Mouse (Mus musculus) layer of hippocampus, adult 2 months (tissue): ENCODE measurements around the gene Btbd17. TPM values are rescaled to one million over a fixed set of nuclear protein-coding genes. Genes with fewer than 3 reads are reported as not detected.

Experiments used
- DNase-seq, 2 experiments: peaks; one replicate each; pipeline ENCODE4 v3.0.0; 2022; ENCODE audit warnings: low spot score in 2 of 2
- H3K27ac ChIP-seq: fragments of 200-600 bp; 2 replicates; pipeline ENCODE4 v1.8.1; 2022
- H3K4me3 ChIP-seq: fragments of 200-600 bp; 2 replicates; pipeline ENCODE4 v1.8.1; 2022; ENCODE audit warnings: mild to moderate bottlenecking
- CTCF ChIP-seq: fragments of 200-600 bp; conservative IDR thresholded peaks from 2 replicates; pipeline ENCODE4 v1.8.1; 2022; ENCODE audit warnings: antibody characterized with exemption, mild to moderate bottlenecking, moderate library complexity
- total RNA-seq, 2 experiments: library from RNA; stranded (reverse); gene quantifications; 2 replicates each; pipeline ENCODE4 v1.2.3; 2021

The Btbd17 gene
- total RNA-seq, 2 experiments from 2014 or later: 21.7 to 22.9 TPM

DNA sequence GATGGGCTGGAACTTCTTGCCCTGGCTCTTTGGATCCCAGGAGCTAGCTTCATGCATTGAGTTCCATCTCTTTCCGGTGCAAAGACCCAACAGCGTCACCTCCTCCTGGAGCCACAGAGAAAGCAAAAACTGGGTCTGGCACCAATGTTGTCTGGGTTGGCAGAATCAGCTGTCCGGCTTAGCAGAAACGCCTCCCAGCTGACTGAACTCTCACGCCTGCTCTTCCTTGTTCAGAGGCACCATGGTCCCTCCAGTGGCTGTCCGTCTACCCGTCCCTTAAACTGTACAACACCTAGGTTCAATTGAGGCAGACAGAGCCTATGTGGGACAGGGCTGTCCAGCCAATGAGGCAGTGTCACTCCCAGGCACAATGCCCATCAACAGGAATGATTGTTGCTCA, 1.4 kb upstream of the Btbd17 start:
- no peak for DNase-seq
- Histone ChIP-seq H3K27ac (no peak overlapping the region; the same call in 1 of the 2 replicates), H3K4me3 (no peak overlapping the region)
- no peak for TF ChIP-seq CTCF

DNA sequence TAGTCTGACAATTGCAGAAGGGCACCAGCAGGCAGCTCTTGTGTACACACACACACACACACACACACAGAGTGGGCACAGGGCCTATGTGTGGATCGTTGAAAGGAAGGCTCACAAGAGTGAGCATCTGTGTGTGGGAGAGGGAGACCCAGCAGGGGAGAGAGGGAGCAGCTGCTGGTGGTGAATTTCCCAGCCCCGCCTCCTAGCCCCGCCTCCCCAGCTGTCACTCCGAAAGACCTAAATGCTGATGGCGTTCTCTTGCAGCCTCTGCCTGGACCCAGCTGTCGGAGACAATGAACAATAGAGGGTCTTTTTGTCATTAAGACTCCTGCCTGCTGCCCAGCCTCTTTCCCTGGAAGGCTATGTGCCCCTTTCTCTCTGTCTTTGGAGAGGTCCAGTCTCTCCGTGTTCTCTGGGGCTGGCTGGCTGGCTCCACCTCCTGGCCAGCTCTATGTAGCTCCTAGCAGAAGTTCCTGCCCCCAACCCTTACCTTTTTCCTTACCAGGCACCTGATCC, 456 bp downstream of the Btbd17 start:
- DNase-seq: peak; percentile 96
- H3K4me3 ChIP-seq: peak overlapping the region; percentile 54
- H3K27ac ChIP-seq: peak overlapping the region; percentile 93
- peak; percentile 66 for TF ChIP-seq CTCF

- H3K4me3 ChIP-seq: peak overlapping the region; percentile 54
- H3K27ac ChIP-seq: peak overlapping the region; percentile 93
- DNase-seq: no peak
- no peak for TF ChIP-seq CTCF
These were observed 1.1 kb downstream of the Btbd17 start for GRCm38 (mm10) chr11:114794691-114795090.

DNA sequence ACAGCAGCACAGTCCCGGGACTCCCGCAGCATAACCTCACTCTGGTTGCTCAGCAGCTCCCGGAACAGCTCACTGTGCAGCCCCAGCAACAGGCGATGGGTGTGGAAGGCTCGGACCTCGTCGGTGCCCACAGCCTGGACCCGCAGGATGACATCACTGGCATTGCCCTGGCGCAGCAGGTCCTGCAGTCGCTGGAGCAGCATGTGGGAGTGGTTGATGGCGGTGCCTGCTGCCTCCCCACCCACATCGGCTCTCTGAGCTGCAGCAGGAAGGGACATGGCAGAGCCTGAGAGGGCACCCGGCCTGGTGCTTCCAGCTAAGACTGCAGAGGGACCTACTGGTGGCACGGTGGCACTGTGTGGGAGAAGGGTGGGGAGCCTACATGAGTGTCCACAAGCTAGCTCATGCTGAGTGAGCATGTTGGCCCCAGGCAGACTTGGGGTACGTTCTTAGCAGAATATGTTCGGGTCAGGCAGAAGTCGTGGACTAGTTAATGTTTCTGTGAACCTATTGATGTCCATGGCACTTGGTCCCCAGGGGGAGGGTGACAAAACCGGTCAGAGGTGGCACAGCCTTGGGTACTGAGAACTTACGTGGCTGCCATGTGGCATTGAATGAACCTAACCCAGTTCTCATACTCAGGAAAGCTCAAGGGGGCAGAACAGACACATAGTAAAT, 1.7 kb downstream of the Btbd17 start:
- no peak for TF ChIP-seq CTCF
- H3K27ac ChIP-seq: peak overlapping the region; percentile 88
- H3K4me3 ChIP-seq: peak overlapping the region; percentile 23; the same call in 1 of the 2 replicates
- DNase-seq: peak in 1 of 2 experiments; percentile 3

DNA sequence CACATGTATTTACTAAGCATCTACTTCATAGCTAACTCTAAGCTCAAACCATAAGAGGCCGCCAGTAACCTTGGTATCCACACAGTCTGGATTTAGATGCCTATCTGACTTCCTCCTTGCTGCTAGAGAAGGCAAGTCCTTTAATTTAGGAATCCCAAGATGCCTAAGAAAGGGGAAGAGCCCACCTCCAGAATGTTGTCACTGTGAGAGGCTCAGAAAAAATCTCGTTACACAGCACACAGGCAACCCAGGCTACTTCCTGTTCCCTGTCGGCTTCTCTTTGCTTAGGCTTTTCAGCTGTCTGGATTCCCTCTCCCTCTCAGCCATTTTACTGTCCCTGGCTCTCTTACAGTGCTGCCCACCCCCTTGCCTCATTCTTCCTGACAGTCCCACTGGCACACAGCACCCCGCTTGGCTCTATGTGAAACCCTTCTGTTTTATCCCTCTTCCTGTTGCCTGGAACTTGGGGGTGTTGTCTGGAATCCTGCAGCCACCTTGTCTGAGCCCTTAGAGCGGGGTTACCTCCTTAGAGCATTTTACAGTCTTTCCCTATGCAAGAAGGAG, 2.7 kb downstream of the Btbd17 start:
- H3K27ac ChIP-seq: peak overlapping the region; percentile 88
- peak in 1 of 2 experiments; percentile 22 for DNase-seq
- TF ChIP-seq CTCF: no peak
- peak overlapping the region; percentile 65; the same call in 1 of the 2 replicates for H3K4me3 ChIP-seq

DNA sequence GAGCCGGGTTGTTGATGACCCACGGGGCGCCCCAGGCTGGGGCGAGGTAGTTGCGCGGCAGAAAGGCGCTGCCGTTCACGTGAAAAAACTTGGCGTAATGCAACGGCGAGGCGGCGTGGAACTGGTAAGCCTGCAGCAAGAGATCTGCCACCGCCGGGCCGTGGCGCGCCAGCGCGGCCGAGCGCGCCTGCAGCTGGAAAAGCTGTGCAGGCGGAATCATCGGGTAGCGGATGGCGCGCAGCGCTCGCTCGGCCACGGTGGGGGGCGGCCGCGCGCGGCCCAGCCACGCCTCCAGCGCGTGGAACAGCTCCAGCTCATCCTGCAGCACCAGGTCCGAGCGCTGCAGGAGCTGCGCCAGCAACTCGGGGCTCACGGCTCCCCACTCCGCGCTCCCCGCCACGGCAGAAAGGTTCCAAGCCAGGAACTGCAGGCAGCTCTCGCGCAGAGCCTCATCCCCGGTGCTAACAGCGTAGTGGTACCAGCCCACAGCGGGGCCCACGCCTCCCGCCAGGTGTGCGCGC, 3.8 kb downstream of the Btbd17 start:
- Histone ChIP-seq H3K4me3 (peak overlapping the region; percentile 65), H3K27ac (peak overlapping the region; percentile 88)
- peak; percentile 26 to 37 for DNase-seq
- TF ChIP-seq CTCF: no peak

DNA sequence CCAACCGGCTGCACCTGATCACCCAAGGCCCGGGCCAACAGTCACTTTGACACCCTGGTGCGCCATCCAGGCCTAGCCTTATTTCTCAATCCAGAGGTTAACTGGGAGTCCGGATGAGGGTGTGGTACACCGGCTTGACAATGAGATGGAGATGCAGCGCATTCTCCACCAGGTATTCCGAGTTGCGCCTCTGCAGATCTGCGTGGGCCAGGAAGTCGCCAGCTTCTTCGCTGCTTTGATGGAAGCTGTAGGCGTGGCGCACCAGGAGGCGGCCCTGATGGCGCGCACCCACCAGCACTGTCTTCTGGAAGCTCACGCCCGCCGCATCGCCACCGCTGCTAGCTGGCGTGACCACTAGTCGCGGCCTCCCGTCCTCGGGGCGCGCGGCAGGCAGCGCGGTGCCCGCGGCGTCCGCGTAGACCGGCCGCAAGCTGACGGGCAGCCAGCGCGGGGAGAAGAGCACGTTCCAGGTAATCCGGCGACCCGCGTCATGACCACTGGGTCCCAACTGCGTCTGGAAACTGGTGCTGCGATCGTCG, 4.3 kb downstream of the Btbd17 start:
- TF ChIP-seq CTCF: no peak
- H3K27ac ChIP-seq: peak overlapping the region; percentile 88
- peak in 1 of 2 experiments; percentile 10 for DNase-seq
- peak overlapping the region; percentile 65 for H3K4me3 ChIP-seq

DNA sequence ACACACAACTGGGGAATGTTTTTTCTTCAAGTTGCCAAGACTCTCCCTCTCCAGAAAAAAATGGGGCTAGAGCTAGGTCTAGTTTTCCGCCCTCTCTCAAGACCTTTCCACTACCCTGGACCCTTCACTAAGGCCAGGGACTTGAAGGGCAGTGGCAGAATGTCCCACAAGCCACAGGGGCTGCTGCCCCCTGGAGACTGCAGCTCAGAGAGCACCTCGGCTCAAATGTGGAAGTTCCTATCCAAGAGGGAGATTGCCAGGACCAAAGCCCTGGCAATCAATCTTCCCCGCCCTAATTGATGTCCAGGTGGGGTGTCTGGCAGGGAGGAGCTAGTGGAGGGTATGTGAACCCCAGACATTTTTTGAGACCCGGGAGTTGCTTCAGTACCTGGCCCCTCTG, 4.9 kb downstream of the Btbd17 start:
- no peak overlapping the region for H3K4me3 ChIP-seq
- peak; percentile 63 for TF ChIP-seq CTCF
- H3K27ac ChIP-seq: 0 out of 2 replicates have a peak overlapping the region, but pooled peaks have one; percentile 88
- no peak for DNase-seq

DNA sequence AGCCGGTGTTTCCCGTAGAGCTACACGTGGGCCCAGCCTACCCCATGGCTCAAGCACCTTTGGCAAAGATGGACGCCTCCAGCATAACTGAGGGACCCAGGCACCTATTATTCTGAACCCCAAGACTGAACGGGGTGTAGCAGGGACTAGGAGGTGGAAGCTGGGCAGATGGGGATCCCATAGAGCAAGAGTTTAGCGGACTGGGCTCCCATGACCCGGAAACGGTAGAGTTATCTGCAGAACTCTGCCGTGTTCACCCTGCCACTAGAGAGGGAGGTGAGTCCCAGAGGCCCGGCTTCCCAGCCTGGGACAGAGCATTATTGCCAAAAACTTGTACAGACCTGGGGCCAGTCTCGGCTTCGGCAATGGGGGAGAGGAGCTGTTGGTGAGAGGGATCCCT, 5.6 kb downstream of the Btbd17 start:
- H3K27ac ChIP-seq: no peak overlapping the region
- H3K4me3 ChIP-seq: no peak overlapping the region
- TF ChIP-seq CTCF: no peak
- DNase-seq: no peak

- DNase-seq: no peak
- Histone ChIP-seq H3K4me3 (no peak overlapping the region), H3K27ac (no peak overlapping the region)
- TF ChIP-seq CTCF: no peak
These were observed 6.0 kb downstream of the Btbd17 start for GRCm38 (mm10) chr11:114789716-114790115.

DNA sequence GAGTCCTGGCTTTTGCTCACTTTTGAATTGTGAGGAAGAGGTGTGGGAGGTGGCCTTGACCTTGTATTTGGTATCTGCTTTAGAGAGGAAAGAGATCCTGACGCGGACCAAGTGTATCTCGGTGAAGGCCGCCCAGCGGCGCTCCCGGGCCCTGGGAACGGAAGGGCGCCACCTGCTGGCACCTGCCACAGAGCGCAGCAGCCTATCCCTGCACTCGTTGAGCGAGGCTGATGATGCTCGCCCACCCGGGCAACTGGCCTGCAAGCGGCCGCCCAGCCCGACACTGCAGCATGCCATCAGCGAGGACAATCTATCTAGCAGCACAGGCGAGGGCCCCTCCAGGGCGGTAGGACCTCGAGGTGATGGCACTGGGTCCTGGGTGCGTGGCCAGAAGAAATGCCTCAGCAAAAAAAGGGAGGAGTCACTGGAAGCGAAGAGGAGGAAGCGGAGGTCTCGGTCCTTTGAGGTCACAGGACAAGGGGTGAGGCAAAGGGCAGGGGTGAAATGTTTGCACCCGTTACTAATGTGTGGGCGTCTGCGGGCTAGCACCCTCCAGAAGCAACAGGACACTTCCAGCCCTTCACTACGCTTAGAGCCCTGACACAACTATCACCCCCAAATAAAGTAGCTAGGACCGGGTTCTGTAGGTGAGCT, 6.6 kb downstream of the Btbd17 start:
- Histone ChIP-seq H3K27ac (no peak overlapping the region; the same call in 1 of the 2 replicates), H3K4me3 (peak overlapping the region; percentile 34)
- peak; percentile 73 to 90 for DNase-seq
- TF ChIP-seq CTCF: peak; percentile 100; the same call in 1 of the 2 replicates

GRCm38 (mm10) chr11:114787611-114788010, 8.1 kb downstream of the Btbd17 start:
- no peak for DNase-seq
- no peak for TF ChIP-seq CTCF
- no peak overlapping the region for H3K27ac ChIP-seq
- H3K4me3 ChIP-seq: no peak overlapping the region

DNA sequence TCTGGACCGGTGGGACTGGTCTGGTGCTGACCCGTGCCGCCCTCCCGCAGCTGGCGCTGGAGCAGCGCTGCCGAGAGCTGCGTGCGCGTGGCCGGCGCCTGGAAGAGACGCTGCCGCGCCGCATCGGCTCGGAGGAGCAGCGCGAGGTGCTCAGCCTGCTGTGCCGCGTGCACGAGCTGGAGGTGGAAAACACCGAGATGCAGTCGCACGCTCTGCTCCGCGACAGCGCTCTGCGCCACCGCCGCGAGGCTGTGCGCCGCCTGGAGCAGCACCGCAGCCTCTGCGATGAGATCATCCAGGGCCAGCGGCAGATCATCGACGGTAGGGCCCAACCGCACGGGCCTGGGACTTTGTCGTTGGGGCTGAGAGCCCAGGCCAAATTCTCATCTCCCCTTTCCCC, 9.4 kb downstream of the Btbd17 start:
- no peak for DNase-seq
- Histone ChIP-seq H3K4me3 (peak overlapping the region; percentile 42), H3K27ac (no peak overlapping the region)
- TF ChIP-seq CTCF: no peak
